Mouse (Mus musculus): Measurements from ENCODE around the gene Olfr1049. TPM values are rescaled to one million over a fixed set of nuclear protein-coding genes. Genes with fewer than 3 reads are reported as not detected.

Gene Olfr1049
- not detected for total RNA-seq (2023)

GRCm38 (mm10) chr2:86258228-86258627, at the start of gene Olfr1049:
Gene Olfr1049, minus strand, starts transcription at chr2:86258328.

DNA sequence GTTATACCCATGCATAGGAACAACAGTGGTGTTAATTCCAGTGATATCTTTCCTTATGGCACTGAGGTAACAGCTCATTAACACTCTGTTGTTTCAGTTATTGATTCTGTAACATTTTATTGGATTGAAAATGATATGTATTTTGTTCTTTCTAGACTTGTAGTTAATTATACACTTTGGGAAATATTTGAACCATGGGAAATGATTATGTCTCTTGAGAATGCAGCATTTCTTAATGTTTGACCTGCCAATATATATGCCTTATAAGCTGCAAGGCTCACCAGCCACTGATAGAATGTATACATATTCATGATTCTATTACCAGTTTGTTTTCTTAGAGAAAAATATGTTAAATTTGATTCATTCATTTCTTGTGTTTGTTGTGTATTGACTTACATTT, 34.0 kb upstream of the Olfr1049 start, which contains the start of gene Olfr1052:
Olfr1052 (plus strand) TSS at position 301 of the 400 bp plus-strand sequence.

DNA sequence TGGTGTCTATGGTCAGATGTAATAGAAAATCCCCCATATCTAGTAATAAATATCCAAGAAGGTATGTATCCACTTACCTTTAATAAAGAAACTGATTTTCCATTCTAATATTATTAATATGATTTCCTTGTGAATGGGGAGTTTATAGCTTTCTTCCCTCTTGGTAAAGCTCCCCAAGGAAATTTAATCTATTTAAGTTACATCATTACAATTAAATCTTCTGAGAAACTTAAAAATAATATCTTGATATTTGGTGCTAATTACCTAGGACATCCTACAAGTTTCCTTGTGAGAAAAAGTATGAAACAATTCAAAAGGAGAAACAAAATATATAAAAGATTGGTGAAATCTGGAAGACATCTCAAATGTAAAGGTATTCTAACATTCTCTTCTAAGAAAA, 20.9 kb upstream of the Olfr1049 start, which contains the start of gene Olfr1051:
Olfr1051 (minus strand) TSS at position 101 of the 400 bp plus-strand sequence.

DNA sequence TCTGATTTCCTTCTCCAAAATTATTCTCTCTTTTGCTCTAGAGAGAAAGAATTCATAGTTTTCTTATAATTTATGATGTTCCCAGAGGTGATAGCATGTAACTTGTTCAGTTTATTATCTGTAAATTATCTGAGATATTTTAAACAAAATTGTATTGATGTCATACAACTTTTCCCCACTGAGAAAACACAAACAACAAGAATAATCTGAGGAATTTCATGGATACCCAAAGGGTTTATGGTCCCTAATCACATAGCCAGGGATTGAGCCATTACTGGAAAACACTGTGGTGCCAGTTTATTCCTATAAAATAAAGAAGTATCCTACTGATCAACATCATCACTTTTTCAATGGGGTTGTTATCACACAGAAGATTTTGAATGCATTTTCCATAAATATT, 17.9 kb downstream of the Olfr1049 start, which contains the start of gene Olfr1048:
Olfr1048 (minus strand) TSS at position 101 of the 400 bp plus-strand sequence.

DNA sequence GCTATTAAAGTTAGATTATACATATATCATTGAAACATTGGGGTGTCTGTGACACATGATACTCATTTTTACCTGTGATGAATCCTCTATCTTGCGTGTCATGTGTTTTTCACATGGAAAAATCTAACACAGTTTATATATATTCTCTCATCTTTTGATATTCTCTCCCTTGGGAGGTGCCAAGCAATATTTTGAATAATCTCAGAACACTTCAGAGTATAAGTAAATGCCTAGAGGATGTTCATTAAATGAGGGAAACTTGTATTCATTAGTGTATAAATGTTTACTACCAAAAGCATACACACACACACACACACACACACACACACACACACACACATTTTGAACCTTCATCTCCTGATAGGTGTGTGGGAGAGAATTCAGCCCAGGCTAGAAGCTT, 26.8 kb downstream of the Olfr1049 start, which contains the start of gene Olfr1047:
Olfr1047 (minus strand) TSS at position 101 of the 400 bp plus-strand sequence.

DNA sequence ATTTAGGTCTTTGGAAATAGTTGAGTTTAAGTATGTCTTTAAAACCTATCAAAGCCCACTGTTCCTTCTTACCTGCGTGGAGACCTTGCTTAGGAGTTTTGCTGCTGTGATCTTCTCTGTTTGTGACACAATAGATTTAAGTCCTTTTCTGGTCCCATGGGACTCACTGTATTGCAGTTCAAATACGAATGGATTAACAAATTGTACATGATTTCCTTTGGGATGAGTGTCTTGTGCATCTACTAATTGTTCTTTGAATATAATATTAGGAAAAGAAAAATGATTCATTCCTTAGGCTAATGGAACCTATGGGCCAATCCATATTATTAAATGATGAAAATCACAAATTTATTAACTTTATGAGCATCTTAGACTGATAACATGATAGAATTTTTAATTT, 38.9 kb downstream of the Olfr1049 start, which contains the start of gene Olfr1046:
Olfr1046 (minus strand) TSS at position 101 of the 400 bp plus-strand sequence.

Other genes with a start within 250 kb of the Olfr1049 start
- gene Olfr1033, start 237.7 kb downstream of the Olfr1049 start, total RNA-seq (2023) = not detected
- not detected for gene Olfr1034, start 212.5 kb downstream of the Olfr1049 start, total RNA-seq (2023)
- gene Olfr1036, start 184.3 kb downstream of the Olfr1049 start, total RNA-seq (2023) = not detected
- gene Olfr1037, start 170.9 kb downstream of the Olfr1049 start, total RNA-seq (2023) = not detected
- not detected for gene Olfr1039, start 122.4 kb downstream of the Olfr1049 start, total RNA-seq (2023)
- gene Olfr1040, start 111.6 kb downstream of the Olfr1049 start, total RNA-seq (2023) = not detected
- not detected for gene Olfr1042, start 96.5 kb downstream of the Olfr1049 start, total RNA-seq (2023)
- gene Olfr1043, start 90.8 kb downstream of the Olfr1049 start, total RNA-seq (2023) = not detected
- not detected for gene Olfr1044, start 80.5 kb downstream of the Olfr1049 start, total RNA-seq (2023)
- gene Olfr52, start 72.6 kb downstream of the Olfr1049 start, total RNA-seq (2023) = not detected
- gene Olfr1045, start 55.3 kb downstream of the Olfr1049 start, total RNA-seq (2023) = not detected
- gene Olfr1046, start 39.0 kb downstream of the Olfr1049 start, total RNA-seq (2023) = not detected
- not detected for gene Olfr1047, start 26.9 kb downstream of the Olfr1049 start, total RNA-seq (2023)
- gene Olfr1048, start 18.0 kb downstream of the Olfr1049 start, total RNA-seq (2023) = not detected
- gene Olfr1051, start 20.8 kb upstream of the Olfr1049 start, total RNA-seq (2023) = not detected
- gene Olfr1052, start 34.1 kb upstream of the Olfr1049 start, total RNA-seq (2023) = not detected
- not detected for gene Olfr1053, start 57.0 kb upstream of the Olfr1049 start, total RNA-seq (2023)
- gene Olfr1054, start 77.1 kb upstream of the Olfr1049 start, total RNA-seq (2023) = not detected
- not detected for gene Olfr1055, start 92.0 kb upstream of the Olfr1049 start, total RNA-seq (2023)
- not detected for gene Olfr1056, start 104.1 kb upstream of the Olfr1049 start, total RNA-seq (2023)
- gene Olfr1057, start 120.1 kb upstream of the Olfr1049 start, total RNA-seq (2023) = not detected
- not detected for gene Olfr1058, start 130.2 kb upstream of the Olfr1049 start, total RNA-seq (2023)
- gene Olfr1061, start 155.7 kb upstream of the Olfr1049 start, total RNA-seq (2023) = not detected
- gene Olfr1062, start 168.4 kb upstream of the Olfr1049 start, total RNA-seq (2023) = not detected
- not detected for gene Olfr1065, start 192.3 kb upstream of the Olfr1049 start, total RNA-seq (2023)
- gene Olfr1066, start 197.9 kb upstream of the Olfr1049 start, total RNA-seq (2023) = not detected
- gene Olfr228, start 229.1 kb upstream of the Olfr1049 start, total RNA-seq (2023) = not detected

Data from CD4-positive naive resting alpha-beta T cell, adult 57 days (primary cell).